Mouse (Mus musculus) embryonic facial prominence, embryonic 11.5 days (tissue): ENCODE measurements around the gene Lsr. TPM values are rescaled to one million over a fixed set of nuclear protein-coding genes. Genes with fewer than 3 reads are reported as not detected.

ENCODE experiments used
- ATAC-seq: fragments of 200-750 bp; cut with Nextera tagmentation; replicated peaks from 2 replicates; pipeline ENCODE4 v1.8.0; 2017; ENCODE audit warnings: low read depth; ENCODE audit not compliant: insufficient number of reproducible peaks, low FRiP score, low TSS enrichment
- DNase-seq: peaks from one replicate; pipeline ENCODE4 v3.0.0-alpha.2; 2015; ENCODE audit warnings: low spot score
- H3K27ac ChIP-seq: fragments of 300-500 bp; sonication (generic); replicated peaks from 2 replicates; pipeline ENCODE4 v1.5.1; 2014; ENCODE audit warnings: mild to moderate bottlenecking, low read depth, low read length, control low read depth
- H3K27me3 ChIP-seq: fragments of 300-500 bp; sonication (generic); 2 replicates; pipeline ENCODE4 v1.6.1; 2014; ENCODE audit warnings: mild to moderate bottlenecking, low read length, moderate library complexity, mixed read lengths; ENCODE audit not compliant: control insufficient read depth, insufficient read depth
- H3K36me3 ChIP-seq: fragments of 300-500 bp; sonication (generic); replicated peaks from 2 replicates; pipeline ENCODE4 v1.6.1; 2014; ENCODE audit warnings: low read depth, mild to moderate bottlenecking, low read length, moderate library complexity, mixed read lengths; ENCODE audit not compliant: control insufficient read depth, insufficient read depth
- H3K4me1 ChIP-seq: fragments of 300-500 bp; sonication (generic); 2 replicates; pipeline ENCODE4 v1.6.1; 2014; ENCODE audit warnings: low read length, mixed read lengths; ENCODE audit not compliant: control insufficient read depth, insufficient read depth
- H3K4me2 ChIP-seq: fragments of 300-500 bp; sonication (generic); 2 replicates; pipeline ENCODE4 v1.6.1; 2014; ENCODE audit warnings: low read depth, mild to moderate bottlenecking, control low read depth, low read length, moderate library complexity
- H3K4me3 ChIP-seq: fragments of 300-500 bp; sonication (generic); 2 replicates; pipeline ENCODE4 v1.5.1; 2014; ENCODE audit warnings: low read depth, low read length, control low read depth
- H3K9ac ChIP-seq: fragments of 300-500 bp; sonication (generic); replicated peaks from 2 replicates; pipeline ENCODE4 v1.6.1; 2014; ENCODE audit warnings: mild to moderate bottlenecking, control low read depth, low read length
- H3K9me3 ChIP-seq: fragments of 300-500 bp; sonication (generic); replicated peaks from 2 replicates; pipeline ENCODE4 v1.6.1; 2016; ENCODE audit warnings: mild to moderate bottlenecking, low read length, inconsistent platforms, mixed read lengths; ENCODE audit not compliant: control insufficient read depth
- WGBS: fragments of 180-500 bp; shearing (Covaris S2); extraction: QIAGEN DNeasy Blood & Tissue Kit; methylation state at CpG from one replicate; pipeline ENCODE4 v1.1.7; 2014; 5-methylcytosine and 5-hydroxymethylcytosine counted together
- polyA plus RNA-seq: library from polyadenylated mRNA; unstranded; fragments of >200 nt; fragmentation: Nextera tagmentation; extraction: Ambion mirVana; gene quantifications from 2 replicates; pipeline ENCODE4 v1.2.1, GENCODE M21; 2014

Gene Lsr
- polyA plus RNA-seq, 1 experiment from 2014 or later: 18.9 TPM

DNA sequence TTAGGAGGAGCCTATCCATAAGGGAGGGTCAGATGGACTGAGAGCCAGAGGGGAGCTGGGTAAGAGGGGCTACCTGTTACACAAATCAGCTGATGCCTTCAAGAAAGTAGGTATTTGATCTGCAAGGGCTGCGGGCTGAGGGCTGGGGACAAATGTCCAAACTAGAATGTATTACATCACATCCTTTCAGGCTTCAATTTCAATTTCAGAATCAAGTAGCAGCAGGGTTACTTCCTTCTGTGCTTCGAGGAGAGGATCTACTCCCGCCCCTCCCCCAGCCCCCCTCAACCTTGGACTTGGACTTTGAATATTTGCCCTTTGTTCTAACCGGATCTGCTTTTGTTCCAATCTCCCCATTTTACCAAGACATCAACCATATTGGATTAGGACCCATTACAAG lies 56.0 kb downstream of the Lsr start:
- H3K9ac ChIP-seq: no peak overlapping the region
- no peak overlapping the region for H3K27ac ChIP-seq
- ATAC-seq (no peak), DNase-seq (no peak)
- WGBS: 57% methylated on average over 4 of the region's 4 CpGs
- H3K4me2 ChIP-seq: no peak overlapping the region
- no peaks in the 10 kb centered on the region for H3K36me3 ChIP-seq
- no peaks in the 10 kb centered on the region for H3K9me3 ChIP-seq
- H3K4me3 ChIP-seq: no peak overlapping the region
- H3K4me1 ChIP-seq: no peaks in the 10 kb centered on the region
- H3K27me3 ChIP-seq: no peaks in the 10 kb centered on the region

DNA sequence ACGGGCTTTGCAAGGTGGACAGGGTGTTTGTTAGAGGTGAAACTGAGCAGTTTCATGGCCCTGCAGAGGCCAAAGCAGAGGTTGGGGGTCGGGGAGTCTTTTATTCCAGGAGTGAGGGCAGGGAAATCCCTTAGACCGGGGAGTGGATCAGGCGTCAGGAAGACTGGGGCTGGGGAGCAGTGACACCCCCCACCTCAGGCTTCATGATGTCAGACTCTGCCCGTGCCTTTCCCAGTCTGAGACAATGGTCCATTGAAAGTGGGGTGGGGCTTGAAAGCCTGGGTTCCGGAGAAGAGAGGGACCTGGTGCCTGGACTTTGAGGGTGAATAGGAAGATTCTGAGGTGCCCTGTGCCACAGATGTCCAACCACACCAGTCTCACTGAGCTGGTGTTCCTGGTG lies 56.6 kb downstream of the Lsr start:
- WGBS: 25% methylated on average over 6 of the region's 6 CpGs
- Histone ChIP-seq H3K27ac (no peak overlapping the region), H3K4me1 (no peaks in the 10 kb centered on the region), H3K36me3 (no peaks in the 10 kb centered on the region), H3K27me3 (no peaks in the 10 kb centered on the region), H3K4me3 (no peak overlapping the region), H3K9me3 (no peaks in the 10 kb centered on the region), H3K4me2 (no peak overlapping the region), H3K9ac (no peak overlapping the region)
- DNase-seq: no peak
- ATAC-seq: no peak

DNA sequence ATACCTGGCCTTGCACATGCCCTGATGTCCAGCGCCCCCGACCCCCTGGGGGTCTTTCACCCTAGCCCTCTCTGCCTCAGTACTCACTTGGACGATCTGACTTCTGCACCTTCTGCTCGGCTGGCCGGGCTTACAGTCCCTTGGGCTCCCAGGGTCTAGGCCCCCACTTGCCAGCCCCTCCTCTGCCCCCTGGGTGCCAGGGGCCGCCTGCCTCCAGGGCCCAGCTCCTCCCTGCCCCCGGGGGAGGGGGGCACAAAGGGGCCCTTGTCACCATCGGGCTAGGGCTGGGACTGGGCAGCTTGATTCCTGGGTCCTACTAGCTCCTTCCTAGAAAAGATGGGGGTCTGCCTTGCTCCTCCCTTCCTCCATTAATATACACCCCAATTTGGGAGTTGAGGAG lies 58.5 kb downstream of the Lsr start, which contains the start of gene Mag:
Mag (minus strand) TSS at position 142 of the 400 bp plus-strand sequence.
- Histone ChIP-seq H3K9ac (no peak within 1 kb of the TSS), H3K4me3 (no peak within 1 kb of the TSS), H3K27me3 (no peaks in the 10 kb centered on the region), H3K4me2 (no peak within 1 kb of the TSS), H3K9me3 (no peaks in the 10 kb centered on the region), H3K4me1 (no peaks in the 10 kb centered on the region), H3K27ac (no peak within 1 kb of the TSS), H3K36me3 (no peaks in the 10 kb centered on the region)
- 75% methylated on average over 8 of the region's 8 CpGs for WGBS
- DNase-seq (no peak), ATAC-seq (no peak)

DNA sequence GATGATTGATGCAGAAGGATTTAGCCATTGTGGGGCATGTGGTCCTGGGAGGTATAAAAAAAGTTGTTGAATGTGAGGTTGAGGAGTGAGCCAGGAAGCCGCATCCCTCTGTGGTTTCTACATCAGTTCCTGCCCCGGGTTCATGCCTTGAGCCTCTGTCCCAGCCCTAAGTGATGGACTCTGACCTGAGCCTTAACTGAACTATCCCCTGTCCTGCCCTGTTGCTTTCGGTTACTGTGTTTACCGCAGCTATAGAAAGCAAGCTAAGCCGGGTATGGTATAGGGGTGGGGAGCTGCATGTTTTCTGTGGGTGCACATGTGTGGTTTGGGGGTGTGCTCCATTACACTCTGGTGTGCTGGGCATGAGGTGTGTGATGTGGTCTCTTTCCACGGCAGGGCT lies 63.5 kb downstream of the Lsr start:
- 85% methylated on average over 6 of the region's 6 CpGs for WGBS
- Histone ChIP-seq H3K4me2 (no peak overlapping the region), H3K9ac (no peak overlapping the region), H3K27ac (no peak overlapping the region), H3K9me3 (no peaks in the 10 kb centered on the region), H3K27me3 (no peaks in the 10 kb centered on the region), H3K36me3 (no peaks in the 10 kb centered on the region), H3K4me3 (no peak overlapping the region), H3K4me1 (no peaks in the 10 kb centered on the region; the same call in 1 of the 2 replicates)
- DNase-seq (no peak), ATAC-seq (no peak)

DNA sequence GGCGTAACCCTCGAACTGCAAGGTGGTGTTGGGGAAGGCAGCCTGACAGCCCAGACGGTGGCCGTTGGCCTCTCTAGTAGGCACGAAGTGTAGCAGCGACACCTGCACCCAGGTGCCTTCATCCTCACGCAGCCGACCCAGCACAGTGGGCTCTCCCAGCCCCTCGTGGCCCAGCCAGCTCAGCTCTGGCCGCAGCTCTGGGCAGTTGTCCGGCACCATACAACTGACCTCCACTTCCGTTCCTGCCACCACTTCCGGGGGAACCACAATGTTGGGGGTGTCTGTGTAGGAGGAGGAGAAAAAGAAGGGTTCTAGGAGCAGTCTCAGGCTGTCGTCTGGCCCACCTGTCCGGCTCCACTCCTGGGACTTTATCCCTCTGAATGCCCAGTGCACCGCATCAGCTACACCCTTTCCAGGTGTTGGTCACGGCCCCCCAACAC lies 64.3 kb downstream of the Lsr start:
- H3K4me2 ChIP-seq: peak overlapping the region; percentile 58
- no peaks in the 10 kb centered on the region; the same call in 1 of the 2 replicates for H3K4me1 ChIP-seq
- peak overlapping the region; percentile 25 for H3K4me3 ChIP-seq
- H3K36me3 ChIP-seq: no peaks in the 10 kb centered on the region
- no peak overlapping the region for H3K27ac ChIP-seq
- H3K9me3 ChIP-seq: no peaks in the 10 kb centered on the region
- no peaks in the 10 kb centered on the region for H3K27me3 ChIP-seq
- H3K9ac ChIP-seq: no peak overlapping the region
- ATAC-seq (no peak; the same call in 1 of the 2 replicates), DNase-seq (no peak)
- WGBS: 22% methylated on average over 16 of the region's 17 CpGs

DNA sequence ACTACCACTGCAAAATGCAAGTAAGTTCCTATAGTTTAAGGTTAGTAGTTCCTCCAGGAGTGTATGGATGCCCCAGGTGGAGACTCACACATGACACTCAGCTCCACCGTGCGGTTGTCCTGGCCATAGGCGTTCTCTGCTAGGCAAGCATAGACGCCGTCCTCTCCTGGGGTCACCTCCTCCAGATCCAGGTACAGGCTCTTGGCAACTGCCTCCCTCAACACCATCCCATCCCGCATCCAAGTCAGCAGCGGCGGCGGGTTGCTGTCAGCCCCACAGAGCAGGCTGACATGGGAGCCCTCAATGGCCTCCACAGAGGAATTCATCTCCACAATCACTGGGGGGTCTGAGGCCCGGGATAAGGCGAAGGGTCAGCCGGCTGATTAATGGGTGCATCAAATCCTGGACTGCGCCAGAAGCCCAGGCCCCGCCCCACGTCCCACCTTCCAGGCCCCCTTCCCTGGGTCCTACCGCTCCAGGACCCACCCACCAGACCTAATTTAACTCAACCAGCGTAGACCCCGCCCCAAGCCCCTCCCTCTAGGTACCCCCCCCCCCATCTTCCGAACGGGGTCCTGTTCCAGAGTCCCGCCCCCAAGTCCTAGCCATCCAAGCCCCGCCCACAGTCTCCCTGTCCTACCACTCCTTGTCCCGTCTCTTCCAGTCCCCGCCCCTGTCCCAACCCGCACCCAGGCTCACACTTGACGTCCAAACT lies 64.8 kb downstream of the Lsr start:
- peak overlapping the region; percentile 58 for H3K4me2 ChIP-seq
- H3K36me3 ChIP-seq: no peaks in the 10 kb centered on the region
- no peak overlapping the region for H3K27ac ChIP-seq
- no peaks in the 10 kb centered on the region; the same call in 1 of the 2 replicates for H3K4me1 ChIP-seq
- no peak overlapping the region for H3K9ac ChIP-seq
- peak overlapping the region; percentile 25 for H3K4me3 ChIP-seq
- WGBS: 3% methylated on average over 26 of the region's 26 CpGs
- H3K9me3 ChIP-seq: no peaks in the 10 kb centered on the region
- DNase-seq (peak; percentile 79), ATAC-seq (peak; percentile 69)
- H3K27me3 ChIP-seq: no peaks in the 10 kb centered on the region

Other genes starting within 250 kb of the Lsr start
- gene Tmem147, start 243.9 kb downstream of the Lsr start, polyA plus RNA-seq: 129 and 145 TPM in 2 replicates
- gene Gapdhs, start 229.8 kb downstream of the Lsr start, polyA plus RNA-seq: 0.24 TPM in 1 of 2 replicates, not detected in the other
- gene Sbsn, start 222.0 kb downstream of the Lsr start, polyA plus RNA-seq: 1.0 and 2.0 TPM in 2 replicates
- not detected in 2 replicates for gene Dmkn, start 209.7 kb downstream of the Lsr start, polyA plus RNA-seq
- not detected in 2 replicates for gene Krtdap, start 185.6 kb downstream of the Lsr start, polyA plus RNA-seq
- gene Ffar2, start 149.7 kb downstream of the Lsr start, polyA plus RNA-seq: not detected in 2 replicates
- gene Ffar3, start 117.3 kb downstream of the Lsr start, polyA plus RNA-seq: not detected in 2 replicates
- not detected in 2 replicates for gene Ffar1, start 111.9 kb downstream of the Lsr start, polyA plus RNA-seq
- gene Cd22, start 93.1 kb downstream of the Lsr start, polyA plus RNA-seq: not detected in 2 replicates
- gene Mag, start 58.6 kb downstream of the Lsr start, polyA plus RNA-seq: 0.17 and 0.42 TPM in 2 replicates
- gene Hamp2, start 48.8 kb downstream of the Lsr start, polyA plus RNA-seq: not detected in 2 replicates
- gene Hamp, start 29.4 kb downstream of the Lsr start, polyA plus RNA-seq: not detected in 2 replicates
- 21.9 and 25.9 TPM in 2 replicates for gene Usf2, start 16.7 kb downstream of the Lsr start, polyA plus RNA-seq
- gene Fam187b, start 326 bp upstream of the Lsr start, polyA plus RNA-seq: 1.6 and 1.8 TPM in 2 replicates
- gene Fxyd5, start 69.0 kb upstream of the Lsr start, polyA plus RNA-seq: 10.3 and 12.5 TPM in 2 replicates
- 8.7 and 11.2 TPM in 2 replicates for gene Fxyd7, start 78.0 kb upstream of the Lsr start, polyA plus RNA-seq
- gene Fxyd1, start 83.7 kb upstream of the Lsr start, polyA plus RNA-seq: 11.8 and 12.0 TPM in 2 replicates
- 1.2 and 1.5 TPM in 2 replicates for gene Lgi4, start 85.9 kb upstream of the Lsr start, polyA plus RNA-seq
- gene Fxyd3, start 103.2 kb upstream of the Lsr start, polyA plus RNA-seq: 11.8 TPM in 2 replicates
- gene Hpn, start 141.8 kb upstream of the Lsr start, polyA plus RNA-seq: 2.2 and 3.6 TPM in 2 replicates
- 0.81 and 0.96 TPM in 2 replicates for gene Scn1b, start 153.5 kb upstream of the Lsr start, polyA plus RNA-seq
- gene Gramd1a, start 182.4 kb upstream of the Lsr start, polyA plus RNA-seq: 76.7 and 76.8 TPM in 2 replicates